In the genomic region with DNA sequence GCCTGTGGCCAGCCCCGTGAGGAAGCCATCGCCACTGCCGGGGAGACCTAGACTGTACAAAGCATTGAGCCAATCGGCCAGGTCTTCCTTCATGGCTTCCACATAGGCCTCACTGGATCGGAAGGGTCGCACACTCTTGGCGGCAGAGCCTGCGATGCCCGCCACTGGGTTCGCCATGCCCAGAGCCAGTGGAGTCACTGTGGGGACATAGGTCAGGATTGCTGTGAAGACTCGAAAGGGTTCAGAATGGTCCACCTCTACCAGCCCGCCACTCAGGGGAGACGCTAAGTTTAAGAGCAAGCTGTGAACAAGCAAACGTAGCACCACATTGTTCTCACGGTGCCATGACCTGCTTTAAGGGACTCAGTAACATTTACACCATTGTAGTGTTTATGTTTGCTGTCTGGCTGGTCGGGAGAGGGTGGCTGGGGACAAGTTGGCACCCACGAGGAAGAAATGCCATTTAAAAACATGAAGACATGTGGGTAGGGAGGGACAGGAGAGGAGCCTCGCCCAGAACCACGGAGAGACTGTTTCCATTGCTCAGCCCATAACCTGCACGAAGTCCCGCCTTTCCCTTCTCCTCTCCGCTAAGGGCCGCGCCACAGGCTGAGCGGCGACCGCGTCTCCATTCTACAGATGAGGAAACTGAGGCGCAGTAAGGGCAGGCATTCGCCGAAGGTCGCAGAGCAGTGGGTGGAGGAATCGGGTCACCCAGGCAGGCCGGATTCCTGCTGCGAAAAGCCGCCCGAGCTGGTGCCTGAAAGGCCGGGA, we compare ENCODE assay signal across 8 mouse cellular contexts. TPM values are rescaled to one million over a fixed set of nuclear protein-coding genes. Genes with fewer than 3 reads are reported as not detected.
A peak's percentile ranks its signal among the peaks of the same experiment; 100 is the strongest.
DNase-seq lines count a peak whose midpoint lies in the region; ATAC-seq and TF ChIP-seq lines count a peak whose summit lies in the region.

No protein-coding gene starts in this region.

- ATAC-seq in hindbrain, embryonic 16.5 days, result 0 out of 2 replicates have a peak, but pooled peaks have one; percentile 0
- no peak for ATAC-seq in lung, postnatal 0 days

- peaks cover 35% of the 10 kb centered on the region for H3K36me3 ChIP-seq in embryonic facial prominence, embryonic 10.5 days (replicated peaks)
- peaks cover 22% of the 10 kb centered on the region for H3K36me3 ChIP-seq in hindbrain, embryonic 16.5 days (ENCODE audit: control insufficient read depth, insufficient read depth, low read length)
- peaks cover 10% of the 10 kb centered on the region; the same call in 1 of the 2 replicates for H3K36me3 ChIP-seq in lung, postnatal 0 days (ENCODE audit: insufficient read depth, low read length)

- peaks cover 56% of the 10 kb centered on the region for H3K27me3 ChIP-seq in embryonic facial prominence, embryonic 10.5 days (replicated peaks; ENCODE audit: low read depth, poor library complexity, severe bottlenecking)
- H3K27me3 ChIP-seq in hindbrain, embryonic 16.5 days (replicated peaks; ENCODE audit: control insufficient read depth, insufficient read depth, low read length), result peaks cover 36% of the 10 kb centered on the region
- H3K27me3 ChIP-seq in lung, postnatal 0 days (replicated peaks; ENCODE audit: insufficient read depth, low read length), result peaks cover 24% of the 10 kb centered on the region

- peak overlapping the region; percentile 73 for H3K9ac ChIP-seq in hindbrain, embryonic 16.5 days (ENCODE audit: low read depth, low read length)
- peak overlapping the region; percentile 48 for H3K9ac ChIP-seq in lung, postnatal 0 days (replicated peaks; ENCODE audit: low read depth)

- no peaks in the 10 kb centered on the region for H3K9me3 ChIP-seq in embryonic facial prominence, embryonic 10.5 days
- no peaks in the 10 kb centered on the region for H3K9me3 ChIP-seq in hindbrain, embryonic 16.5 days (ENCODE audit: control insufficient read depth, low read length)
- no peaks in the 10 kb centered on the region for H3K9me3 ChIP-seq in lung, postnatal 0 days (ENCODE audit: low read length)

- peak; percentile 40 to 42 for DNase-seq in right cerebral cortex, adult 2 months (ENCODE audit: low spot score in 2 of 2)
- no peak for DNase-seq in right cerebral cortex, postnatal 10 days (ENCODE audit: low spot score in 2 of 2)
- no peak for DNase-seq in embryonic facial prominence, embryonic 10.5 days (ENCODE audit: low spot score)
- DNase-seq in lung, postnatal 0 days (ENCODE audit: low spot score), result peak; percentile 57
- DNase-seq in layer of hippocampus, adult 8-10 months (ENCODE audit: low spot score in 2 of 2), result no peak
- no peak for DNase-seq in thymus, postnatal 10 days (ENCODE audit: low spot score in 2 of 2)
- DNase-seq in cerebellum, adult 8-10 months, result no peak

- peaks cover 51% of the 10 kb centered on the region for H3K4me1 ChIP-seq in embryonic facial prominence, embryonic 10.5 days
- peaks cover 40% of the 10 kb centered on the region for H3K4me1 ChIP-seq in hindbrain, embryonic 16.5 days (ENCODE audit: control insufficient read depth, insufficient read depth, low read depth, low read length)
- H3K4me1 ChIP-seq in lung, postnatal 0 days (ENCODE audit: insufficient read depth, low read depth, low read length), result peaks cover 32% of the 10 kb centered on the region

- no peak for TF ChIP-seq EP300 in lung, postnatal 0 days (IDR thresholded peaks at IDR 0.05)

- peak overlapping the region; percentile 90 for H3K4me2 ChIP-seq in hindbrain, embryonic 16.5 days (ENCODE audit: low read length)
- peak overlapping the region; percentile 88 for H3K4me2 ChIP-seq in lung, postnatal 0 days (replicated peaks; ENCODE audit: low read depth, low read length)

- no peak for TF ChIP-seq CTCF in lung, postnatal 0 days (IDR thresholded peaks at IDR 0.05)

- H3K27ac ChIP-seq in embryonic facial prominence, embryonic 10.5 days (replicated peaks), result peak overlapping the region; percentile 87
- H3K27ac ChIP-seq in hindbrain, embryonic 16.5 days (ENCODE audit: low read depth, low read length), result no peak overlapping the region
- H3K27ac ChIP-seq in lung, postnatal 0 days (ENCODE audit: low read length), result no peak overlapping the region; the same call in 1 of the 2 replicates

- 17% methylated on average over 38 of the region's 38 CpGs for WGBS in embryonic facial prominence, embryonic 10.5 days
- WGBS in hindbrain, embryonic 16.5 days, result 12% methylated on average over 38 of the region's 38 CpGs
- 15% methylated on average over 36 of the region's 38 CpGs for WGBS in lung, postnatal 0 days

- H3K4me3 ChIP-seq in embryonic facial prominence, embryonic 10.5 days, result peak overlapping the region; percentile 84
- H3K4me3 ChIP-seq in hindbrain, embryonic 16.5 days (ENCODE audit: low read length), result peak overlapping the region; percentile 64
- peak overlapping the region; percentile 60 for H3K4me3 ChIP-seq in lung, postnatal 0 days (ENCODE audit: low read depth, low read length)

RNA-seq across cellular contexts. Expression of gene Gas2l1, which starts 0.7 kb away (rescaled TPM):
- polyA plus RNA-seq in embryonic facial prominence, embryonic 10.5 days (2016; fragmentation: Nextera tagmentation; extraction: Ambion mirVana), result 25.3 and 25.7 TPM in 2 replicates
- 19.1 and 21.6 TPM in 2 replicates for polyA plus RNA-seq in hindbrain, embryonic 16.5 days (2015; fragmentation: Nextera tagmentation; extraction: Ambion mirVana)
- 31.2 and 33.3 TPM in 2 replicates for polyA plus RNA-seq in lung, postnatal 0 days (2015; fragmentation: Nextera tagmentation; extraction: Ambion mirVana)
- 10 to 100 TPM; 81.4 to 91.4 (median 86.0) TPM for total RNA-seq in layer of hippocampus, adult 8-10 months (2022)

RNA-seq across cellular contexts. Expression of gene Rasl10a, which starts 6.5 kb away (rescaled TPM):
- 0.54 and 0.56 TPM in 2 replicates for polyA plus RNA-seq in embryonic facial prominence, embryonic 10.5 days (2016; fragmentation: Nextera tagmentation; extraction: Ambion mirVana)
- polyA plus RNA-seq in hindbrain, embryonic 16.5 days (2015; fragmentation: Nextera tagmentation; extraction: Ambion mirVana), result 2.0 TPM in 2 replicates
- polyA plus RNA-seq in lung, postnatal 0 days (2015; fragmentation: Nextera tagmentation; extraction: Ambion mirVana), result 2.3 and 2.5 TPM in 2 replicates
- total RNA-seq in layer of hippocampus, adult 8-10 months (2022), result 10 to 100 TPM; 48.3 to 100.0 (median 69.5) TPM

RNA-seq across cellular contexts. Expression of gene Rhbdd3, which starts 34.3 kb away (rescaled TPM):
- 30.8 and 31.9 TPM in 2 replicates for polyA plus RNA-seq in embryonic facial prominence, embryonic 10.5 days (2016; fragmentation: Nextera tagmentation; extraction: Ambion mirVana)
- polyA plus RNA-seq in hindbrain, embryonic 16.5 days (2015; fragmentation: Nextera tagmentation; extraction: Ambion mirVana), result 43.3 and 45.0 TPM in 2 replicates
- 17.0 and 19.4 TPM in 2 replicates for polyA plus RNA-seq in lung, postnatal 0 days (2015; fragmentation: Nextera tagmentation; extraction: Ambion mirVana)
- total RNA-seq in layer of hippocampus, adult 8-10 months (2022), result 10 to 100 TPM; 22.1 to 26.4 (median 24.2) TPM

RNA-seq across cellular contexts. Expression of gene Ewsr1, which starts 34.6 kb away (rescaled TPM):
- 961 and 969 TPM in 2 replicates for polyA plus RNA-seq in embryonic facial prominence, embryonic 10.5 days (2016; fragmentation: Nextera tagmentation; extraction: Ambion mirVana)
- 520 and 571 TPM in 2 replicates for polyA plus RNA-seq in hindbrain, embryonic 16.5 days (2015; fragmentation: Nextera tagmentation; extraction: Ambion mirVana)
- 274 and 290 TPM in 2 replicates for polyA plus RNA-seq in lung, postnatal 0 days (2015; fragmentation: Nextera tagmentation; extraction: Ambion mirVana)
- total RNA-seq in layer of hippocampus, adult 8-10 months (2022), result 100 to 1,000 TPM; 333 to 412 (median 383) TPM

Comparison
In these comparisons a context has a peak if more than half of its experiments do, and no peak if none do; other contexts are left out.
1. DNase-seq: peak in right cerebral cortex, adult 2 months (2 of 2) and lung, postnatal 0 days (single experiment); none in right cerebral cortex, postnatal 10 days (0 of 2), embryonic facial prominence, embryonic 10.5 days (single experiment), layer of hippocampus, adult 8-10 months (0 of 2), thymus, postnatal 10 days (0 of 2) and cerebellum, adult 8-10 months (single experiment).
2. Peak in every context shown above with its lines, with median percentiles within 50 percentile points of each other: H3K4me3 ChIP-seq.